Mouse (Mus musculus): ENCODE data around the gene Fbxo48.

GRCm38 (mm10) chr11:16935577-16936236 is 15.5 kb upstream of the Fbxo48 start:
- no peak for TF ChIP-seq CTCF (IDR thresholded peaks at IDR 0.05)
- TF ChIP-seq POLR2A (IDR thresholded peaks at IDR 0.05; ENCODE audit: insufficient read depth, low read depth, low read length) = no peak
- no peak for TF ChIP-seq EP300 (IDR thresholded peaks at IDR 0.05; ENCODE audit: insufficient read depth, low read depth, low read length)

Data from heart, adult 2 months (tissue).